Mouse (Mus musculus) forebrain, embryonic 11.5 days (tissue): ENCODE results near the gene Rnf141. TPM values are rescaled to one million over a fixed set of nuclear protein-coding genes. Genes with fewer than 3 reads are reported as not detected.
A peak's percentile ranks its signal among the peaks of the same experiment; 100 is the strongest.

Experiments
- ATAC-seq: fragments of 200-750 bp; cut with Nextera tagmentation; replicated peaks from 2 replicates; pipeline ENCODE4 v1.8.0; 2017; ENCODE audit warnings: moderate TSS enrichment; ENCODE audit not compliant: low FRiP score
- DNase-seq: peaks from one replicate; pipeline ENCODE4 v3.0.0-alpha.2; 2017; ENCODE audit warnings: low spot score
- H3K27ac ChIP-seq: fragments of 300-500 bp; sonication (generic); 2 replicates; pipeline ENCODE4 v1.5.1; 2014; ENCODE audit warnings: low read depth, low read length
- H3K27me3 ChIP-seq: fragments of 300-500 bp; sonication (generic); 2 replicates; pipeline ENCODE4 v1.6.1; 2014; ENCODE audit warnings: mild to moderate bottlenecking, low read length, mixed read lengths; ENCODE audit not compliant: control insufficient read depth, insufficient read depth
- H3K36me3 ChIP-seq: fragments of 300-500 bp; sonication (generic); 2 replicates; pipeline ENCODE4 v1.6.1; 2014; ENCODE audit warnings: mild to moderate bottlenecking, low read length, moderate library complexity, mixed read lengths; ENCODE audit not compliant: control insufficient read depth, insufficient read depth
- H3K4me1 ChIP-seq: fragments of 300-500 bp; sonication (generic); replicated peaks from 2 replicates; pipeline ENCODE4 v1.6.1; 2014; ENCODE audit warnings: low read length, mixed read lengths; ENCODE audit not compliant: control insufficient read depth, insufficient read depth
- H3K4me2 ChIP-seq: fragments of 300-500 bp; sonication (generic); 2 replicates; pipeline ENCODE4 v1.6.1; 2014; ENCODE audit warnings: low read depth, mild to moderate bottlenecking, low read length, moderate library complexity, mixed read lengths; ENCODE audit not compliant: severe bottlenecking
- H3K4me3 ChIP-seq: fragments of 300-500 bp; sonication (generic); 2 replicates; pipeline ENCODE4 v1.5.1; 2014; ENCODE audit warnings: low read depth, low read length
- H3K9ac ChIP-seq: fragments of 300-500 bp; sonication (generic); 2 replicates; pipeline ENCODE4 v1.6.1; 2014; ENCODE audit warnings: low read length
- H3K9me3 ChIP-seq: fragments of 300-500 bp; sonication (generic); 2 replicates; pipeline ENCODE4 v1.6.1; 2016; ENCODE audit warnings: low read length, mixed read lengths; ENCODE audit not compliant: control insufficient read depth
- WGBS: fragments of 180-500 bp; shearing (Covaris S2); extraction: QIAGEN DNeasy Blood & Tissue Kit; methylation state at CpG from one replicate; pipeline ENCODE4 v1.1.7; 2014; 5-methylcytosine and 5-hydroxymethylcytosine counted together
- polyA plus RNA-seq: library from polyadenylated mRNA; unstranded; fragments of >200 nt; fragmentation: Nextera tagmentation; extraction: Ambion mirVana; gene quantifications from 2 replicates; pipeline ENCODE4 v1.2.1, GENCODE M21; 2014

The Rnf141 gene
- polyA plus RNA-seq: 30.6 and 33.2 TPM in 2 replicates

DNA sequence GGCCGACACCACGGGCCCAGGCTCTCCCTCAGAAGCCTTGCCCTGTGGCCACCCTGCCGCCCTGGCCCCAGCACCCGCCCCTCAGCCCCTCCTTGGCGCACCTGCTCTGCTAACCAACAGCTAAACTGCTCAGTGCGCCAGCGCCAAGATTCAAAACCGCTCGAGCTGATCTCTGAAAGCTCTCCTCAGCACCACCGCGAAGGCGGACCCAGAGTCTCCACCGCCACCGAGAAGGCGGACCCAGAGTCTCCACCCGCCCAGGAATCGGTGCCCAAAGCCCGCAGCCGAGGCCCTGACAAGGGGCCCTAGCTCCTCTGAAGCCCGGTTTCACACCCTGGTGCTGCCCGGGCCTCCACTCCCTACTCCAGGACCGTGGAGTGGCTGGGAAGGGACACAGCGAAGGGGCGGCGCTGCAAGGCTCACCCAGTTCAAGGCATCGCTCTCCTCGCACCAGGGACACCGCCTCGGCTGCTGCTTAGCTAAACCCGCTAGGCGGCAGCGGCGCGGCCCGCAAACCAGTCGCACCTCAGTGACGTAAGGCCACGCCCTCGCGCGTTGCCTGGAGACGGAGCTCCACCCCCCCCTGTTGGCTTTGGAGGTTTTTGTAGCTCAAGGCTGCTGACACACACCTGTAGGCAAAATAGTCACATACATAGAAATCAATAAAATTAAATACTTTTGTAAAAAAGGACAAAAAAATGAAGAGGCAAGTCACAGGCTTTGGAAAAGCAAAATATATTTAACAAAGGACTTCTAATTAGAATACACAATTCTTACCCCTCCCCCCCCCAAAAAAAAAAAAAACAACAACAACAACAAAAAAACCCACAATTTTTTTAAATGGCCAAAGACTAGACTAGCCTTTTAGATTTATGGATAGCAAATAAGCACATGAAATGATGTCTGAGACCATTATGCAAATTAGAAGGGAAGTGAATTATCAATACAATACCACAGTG is at the start of gene Rnf141:
Gene Rnf141 (minus strand): TSS at position 542 of the 959 bp plus-strand sequence.
- H3K27me3 ChIP-seq: no peaks in the 10 kb centered on the region
- under 1% methylated on average over 42 of the region's 42 CpGs for WGBS

GRCm38 (mm10) chr7:110891501-110891986 is 47.3 kb upstream of the Rnf141 start:
- Histone ChIP-seq H3K4me2 (no peak overlapping the region), H3K9ac (no peak overlapping the region), H3K9me3 (no peaks in the 10 kb centered on the region), H3K36me3 (no peaks in the 10 kb centered on the region), H3K27me3 (no peaks in the 10 kb centered on the region), H3K4me3 (no peak overlapping the region), H3K4me1 (no peaks in the 10 kb centered on the region), H3K27ac (no peak overlapping the region)
- WGBS: 79% methylated on average over 9 of the region's 9 CpGs
- no peak for ATAC-seq
- DNase-seq: no peak

More for the DNA sequence above, at the start of gene Rnf141:
- H3K27ac ChIP-seq: peak within 1 kb of the TSS; percentile 39
- H3K36me3 ChIP-seq: no peaks in the 10 kb centered on the region
- peaks cover 4% of the 10 kb centered on the region; the same call in 1 of the 2 replicates for H3K4me1 ChIP-seq
- H3K9me3 ChIP-seq: no peaks in the 10 kb centered on the region
- DNase-seq (peak; percentile 95), ATAC-seq (peak; percentile 93)
- peak within 1 kb of the TSS; percentile 70 for H3K4me2 ChIP-seq
- H3K9ac ChIP-seq: peak within 1 kb of the TSS; percentile 84
- H3K4me3 ChIP-seq: peak within 1 kb of the TSS; percentile 61

- Histone ChIP-seq H3K27ac (no peak overlapping the region), H3K9me3 (no peaks in the 10 kb centered on the region), H3K4me2 (no peak overlapping the region), H3K36me3 (no peaks in the 10 kb centered on the region), H3K4me1 (no peaks in the 10 kb centered on the region), H3K9ac (no peak overlapping the region), H3K27me3 (no peaks in the 10 kb centered on the region), H3K4me3 (no peak overlapping the region)
- ATAC-seq (no peak), DNase-seq (no peak)
- 91% methylated on average over 2 of the region's 2 CpGs for WGBS
Measured at GRCm38 (mm10) chr7:110881746-110882333, 37.6 kb upstream of the Rnf141 start.

DNA sequence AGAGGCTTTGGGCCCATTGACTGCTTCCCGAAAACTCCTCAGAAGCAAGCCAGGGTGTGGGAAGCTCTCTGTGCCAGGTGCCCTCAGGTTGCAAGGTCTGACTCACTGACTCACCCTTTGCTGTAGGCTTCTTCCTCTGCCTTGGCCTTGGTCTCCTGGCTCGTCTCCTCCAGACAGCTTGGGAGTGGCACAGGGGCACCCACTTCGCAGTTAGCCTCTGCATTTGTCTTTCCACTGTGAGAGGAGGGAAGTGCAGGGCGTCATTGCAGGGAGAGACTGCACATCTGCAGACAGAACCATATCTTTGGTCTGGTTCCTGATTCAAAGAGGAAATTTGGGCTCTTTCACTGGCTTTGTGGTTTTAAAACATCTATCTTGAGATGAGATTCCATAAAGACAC is 33.8 kb upstream of the Rnf141 start:
- H3K27me3 ChIP-seq: no peaks in the 10 kb centered on the region
- no peak overlapping the region for H3K27ac ChIP-seq
- H3K36me3 ChIP-seq: no peaks in the 10 kb centered on the region
- H3K4me2 ChIP-seq: no peak overlapping the region
- ATAC-seq: no peak
- no peak overlapping the region for H3K9ac ChIP-seq
- 87% methylated on average over 4 of the region's 4 CpGs for WGBS
- H3K9me3 ChIP-seq: no peaks in the 10 kb centered on the region
- no peaks in the 10 kb centered on the region for H3K4me1 ChIP-seq
- DNase-seq: no peak
- no peak overlapping the region for H3K4me3 ChIP-seq

DNA sequence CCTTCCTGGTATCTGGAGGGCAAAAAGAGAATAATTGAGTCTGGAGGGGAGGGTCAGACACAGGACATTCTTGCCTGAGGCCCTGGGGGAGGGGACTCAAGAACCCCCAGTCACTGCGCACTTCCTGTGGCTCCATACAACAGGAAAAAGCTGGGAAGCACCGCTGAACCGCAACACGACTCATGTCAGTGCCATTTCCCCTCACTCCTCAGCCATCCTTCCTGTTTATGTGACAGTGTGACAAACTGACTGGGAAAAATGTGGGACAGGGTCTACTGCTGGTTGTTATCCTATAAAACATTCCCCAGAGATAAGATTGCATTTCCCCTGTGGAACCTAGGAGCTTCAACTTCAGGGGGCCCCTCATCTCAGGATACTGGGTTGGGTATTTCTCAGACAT is 32.7 kb upstream of the Rnf141 start:
- no peak for DNase-seq
- no peaks in the 10 kb centered on the region for H3K27me3 ChIP-seq
- H3K4me1 ChIP-seq: no peaks in the 10 kb centered on the region
- no peak overlapping the region for H3K4me3 ChIP-seq
- no peak overlapping the region for H3K9ac ChIP-seq
- H3K4me2 ChIP-seq: no peak overlapping the region
- WGBS: 91% methylated on average over 4 of the region's 4 CpGs
- no peak for ATAC-seq
- no peak overlapping the region for H3K27ac ChIP-seq
- H3K36me3 ChIP-seq: no peaks in the 10 kb centered on the region
- no peaks in the 10 kb centered on the region for H3K9me3 ChIP-seq

- Histone ChIP-seq H3K36me3 (no peaks in the 10 kb centered on the region), H3K9ac (no peak overlapping the region), H3K9me3 (no peaks in the 10 kb centered on the region), H3K4me1 (0 out of 2 replicates have a peak, but pooled peaks cover 4% of the 10 kb centered on the region), H3K27me3 (no peaks in the 10 kb centered on the region), H3K4me3 (no peak overlapping the region), H3K4me2 (no peak overlapping the region), H3K27ac (no peak overlapping the region)
- no peak for ATAC-seq
- DNase-seq: no peak
- WGBS: 61% methylated on average over 5 of the region's 5 CpGs
Measured at GRCm38 (mm10) chr7:110868807-110869206, 24.6 kb upstream of the Rnf141 start.

DNA sequence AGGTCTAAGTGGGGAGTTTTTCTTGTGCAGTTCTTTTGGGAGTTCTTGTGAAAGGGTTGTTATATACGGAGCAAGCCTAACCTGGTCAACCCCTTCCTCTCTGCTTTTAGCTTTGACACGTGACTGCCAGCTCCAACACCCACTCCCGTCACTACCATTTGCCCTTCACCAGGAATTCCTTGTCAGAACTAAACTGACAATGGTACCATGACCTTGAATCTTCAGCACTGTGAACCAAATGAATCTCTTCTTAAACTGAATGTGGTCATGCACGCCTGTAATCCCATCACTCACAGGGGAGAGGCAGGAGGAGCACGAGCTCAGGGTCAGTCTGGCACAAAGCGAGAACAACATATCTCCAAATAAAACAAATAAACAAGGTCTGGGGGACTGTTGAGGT is 22.9 kb upstream of the Rnf141 start:
- Histone ChIP-seq H3K4me2 (no peak overlapping the region), H3K36me3 (no peaks in the 10 kb centered on the region), H3K27me3 (no peaks in the 10 kb centered on the region), H3K4me1 (0 out of 2 replicates have a peak, but pooled peaks cover 4% of the 10 kb centered on the region), H3K9ac (no peak overlapping the region), H3K27ac (no peak overlapping the region), H3K9me3 (no peaks in the 10 kb centered on the region), H3K4me3 (no peak overlapping the region)
- WGBS: 89% methylated on average over 6 of the region's 6 CpGs
- no peak for DNase-seq
- ATAC-seq: no peak

DNA sequence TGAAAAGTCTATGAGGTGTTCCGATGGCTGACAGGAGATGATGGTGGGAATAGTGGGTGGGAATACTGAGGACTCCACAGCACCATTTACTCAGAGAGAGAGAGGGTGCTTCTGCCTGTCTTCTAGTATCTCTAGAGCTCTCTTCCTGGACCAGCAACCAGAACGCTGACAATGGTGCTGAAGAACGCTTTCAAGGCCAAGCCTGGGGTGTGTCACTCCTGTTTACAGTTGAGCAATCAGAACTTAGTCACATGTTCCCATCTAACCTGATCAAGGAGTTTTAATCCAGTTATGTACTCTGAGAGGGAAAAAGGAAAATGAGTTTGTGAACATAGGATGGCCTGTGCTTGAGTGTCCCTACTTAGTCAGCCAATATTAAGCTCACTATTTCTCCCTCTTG is 21.8 kb upstream of the Rnf141 start:
- no peak for ATAC-seq
- WGBS: 96% methylated on average over 3 of the region's 3 CpGs
- Histone ChIP-seq H3K27ac (no peak overlapping the region), H3K27me3 (no peaks in the 10 kb centered on the region), H3K36me3 (no peaks in the 10 kb centered on the region), H3K9ac (no peak overlapping the region), H3K4me2 (no peak overlapping the region), H3K9me3 (no peaks in the 10 kb centered on the region), H3K4me3 (no peak overlapping the region), H3K4me1 (0 out of 2 replicates have a peak, but pooled peaks cover 4% of the 10 kb centered on the region)
- no peak for DNase-seq
